Mouse (Mus musculus) stomach, postnatal 0 days (tissue): Measurements from ENCODE around the gene Cdh16.

Experiments
- CTCF ChIP-seq: IDR thresholded peaks from 2 replicates; pipeline ENCODE4 v1.5.1; 2016; ENCODE audit warnings: antibody characterized with exemption, low read depth, mild to moderate bottlenecking, moderate library complexity
- EP300 ChIP-seq: optimal IDR thresholded peaks from 2 replicates; pipeline ENCODE3; 2016; ENCODE audit warnings: antibody characterized with exemption

DNA sequence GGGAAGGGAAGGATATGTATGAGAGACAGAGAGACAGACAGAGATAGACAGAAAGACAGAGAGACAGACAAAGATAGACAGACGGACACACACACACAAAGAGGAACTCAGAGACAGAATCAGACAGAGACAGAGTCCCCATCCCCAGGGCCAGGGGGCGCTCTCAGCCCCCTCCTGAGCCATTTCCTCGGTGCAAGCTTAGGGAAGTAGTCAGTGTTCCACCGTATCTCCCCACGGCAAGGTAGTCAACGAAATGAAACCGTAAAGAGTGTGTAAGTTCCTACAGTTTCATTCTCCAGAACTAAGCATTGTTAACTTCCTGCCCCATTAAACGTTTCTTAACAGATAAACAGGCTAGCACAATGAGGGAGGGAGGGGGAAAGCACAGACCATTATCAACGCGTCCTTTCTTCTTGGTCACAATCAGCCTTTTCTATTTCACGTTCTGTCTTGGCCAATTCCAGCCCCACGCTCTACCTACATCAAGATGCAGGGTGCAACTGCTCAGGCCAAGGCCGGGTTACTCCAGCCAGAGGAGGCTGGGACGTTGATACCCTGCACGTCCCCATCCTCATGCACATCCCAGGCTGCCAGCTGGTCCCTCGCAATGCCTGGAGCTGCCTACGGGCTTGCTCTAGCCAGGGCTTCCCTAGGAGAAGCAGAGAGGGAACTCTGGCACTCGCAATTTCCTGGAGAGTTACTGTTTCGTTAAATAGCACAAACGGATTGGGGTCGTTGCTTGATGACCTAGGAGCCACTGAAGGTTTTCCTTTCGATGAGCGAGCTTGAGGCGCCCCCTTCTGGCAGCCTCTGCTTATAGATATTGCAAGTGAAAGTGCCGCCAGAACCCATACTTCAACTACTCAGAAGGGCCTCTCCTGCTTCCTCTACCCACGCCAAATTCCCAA lies 53.5 kb downstream of the Cdh16 start:
- TF ChIP-seq CTCF = peak; percentile 81
- no peak for TF ChIP-seq EP300
